Mouse (Mus musculus) cerebellum, adult 2 months (tissue): ENCODE measurements around the gene Dnase1l1.

Source experiments
- CTCF ChIP-seq: fragments of 200-500 bp; IDR thresholded peaks from 2 replicates; pipeline ENCODE4 v1.5.1; 2011; ENCODE audit warnings: low read depth, mild to moderate bottlenecking, control low read depth, low read length, moderate library complexity, borderline replicate concordance; ENCODE audit not compliant: insufficient read depth
- POLR2A ChIP-seq: fragments of 200-500 bp; IDR thresholded peaks from 2 replicates; pipeline ENCODE4 v1.6.1; 2011; ENCODE audit warnings: low read length, control low read depth, borderline replicate concordance; ENCODE audit not compliant: insufficient read depth

- TF ChIP-seq CTCF (no peak), POLR2A (no peak)
Observed at GRCm38 (mm10) chrX:74243396-74243795, 38.7 kb downstream of the Dnase1l1 start.
